Mouse (Mus musculus): ENCODE measurements around the gene Bcl2l1.

Gene Bcl2l1

DNA sequence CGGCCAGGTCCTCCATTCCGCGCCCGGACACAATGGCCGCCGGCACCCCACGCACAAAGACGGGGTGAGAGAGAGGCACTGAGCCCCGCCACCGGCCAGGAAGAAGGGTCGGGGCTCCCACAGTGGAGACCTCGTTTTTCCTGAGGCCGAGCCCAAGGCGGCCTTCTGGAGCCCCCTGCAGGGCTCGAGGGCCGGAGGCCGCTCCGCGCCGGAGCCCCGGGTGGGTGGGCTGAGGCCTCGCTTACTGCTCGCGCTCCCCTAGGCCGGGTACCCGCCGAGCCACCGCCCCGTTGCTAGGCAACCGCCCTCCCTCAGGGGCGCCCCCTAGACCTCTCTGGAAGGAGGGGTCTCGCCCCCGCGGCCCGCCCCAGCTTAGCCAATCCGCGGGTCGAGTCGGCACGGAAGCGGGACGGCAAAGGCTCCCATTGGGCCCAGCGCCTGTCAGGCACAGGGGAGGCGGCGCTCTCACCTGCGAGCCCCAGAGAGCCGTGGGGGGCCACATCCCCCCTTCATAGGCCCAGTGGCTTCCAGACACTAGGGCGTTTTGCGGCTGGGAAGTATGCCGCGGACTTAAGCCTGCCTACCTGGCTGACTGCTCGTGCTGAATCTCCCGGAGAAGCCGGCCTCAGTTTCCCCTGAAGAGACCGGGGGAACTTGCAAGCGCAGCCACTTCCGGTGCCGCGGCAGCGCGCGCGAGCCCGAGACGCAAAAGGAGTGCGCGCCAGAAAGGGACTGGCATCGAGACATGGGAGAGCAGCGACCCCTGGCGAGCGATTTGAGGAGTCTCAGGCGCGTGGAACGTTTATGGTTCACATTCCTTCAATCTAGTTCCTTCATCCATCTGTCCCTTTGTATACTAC, at the start of gene Bcl2l1:
Gene Bcl2l1, minus strand, starts transcription at position 710 of the 860 bp plus-strand sequence.
- peak; percentile 97 for DNase-seq (ENCODE audit: low spot score)

DNA sequence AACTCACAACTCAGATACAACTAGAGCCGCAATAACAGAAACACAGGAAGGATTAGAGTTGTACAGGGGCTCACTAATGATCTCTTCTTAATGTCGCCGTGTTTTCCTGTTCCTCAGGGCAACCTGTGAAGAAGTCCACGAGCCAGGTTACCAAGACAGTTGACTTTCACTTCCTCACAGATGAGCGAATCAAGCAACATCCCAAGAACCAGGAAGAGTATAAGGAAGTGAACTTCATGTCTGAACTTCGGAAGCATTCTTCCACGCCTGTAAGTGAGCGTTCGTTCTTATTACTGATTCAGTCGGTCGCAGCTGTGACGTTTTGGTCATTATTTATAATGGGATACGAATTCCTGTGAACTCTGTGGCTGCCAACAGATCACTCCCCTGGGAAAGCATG, 49.4 kb upstream of the Bcl2l1 start:
- DNase-seq (ENCODE audit: low spot score) = no peak

GRCm38 (mm10) chr2:152878239-152878638, 46.7 kb upstream of the Bcl2l1 start:
- no peak for DNase-seq (ENCODE audit: low spot score)

DNA sequence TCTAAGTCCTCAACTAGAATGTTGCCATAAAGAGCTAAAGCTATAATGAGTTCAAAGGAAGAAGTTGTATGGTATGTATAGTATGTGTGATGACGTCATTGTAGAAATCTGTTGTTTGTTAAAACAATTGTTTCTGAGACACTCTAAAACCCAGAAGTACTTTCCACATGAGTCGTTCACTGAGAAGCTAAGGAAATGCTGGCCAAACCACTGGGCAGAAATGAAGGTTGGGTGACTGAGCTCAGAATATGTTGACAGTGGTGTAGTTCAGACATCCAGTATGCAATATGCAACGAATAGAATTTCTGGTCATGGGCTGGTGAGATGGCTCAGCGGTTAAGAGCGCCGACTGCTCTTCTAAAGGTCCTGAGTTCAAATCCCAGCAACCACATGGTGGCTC, 31.8 kb upstream of the Bcl2l1 start:
- no peak for DNase-seq (ENCODE audit: low spot score)

DNA sequence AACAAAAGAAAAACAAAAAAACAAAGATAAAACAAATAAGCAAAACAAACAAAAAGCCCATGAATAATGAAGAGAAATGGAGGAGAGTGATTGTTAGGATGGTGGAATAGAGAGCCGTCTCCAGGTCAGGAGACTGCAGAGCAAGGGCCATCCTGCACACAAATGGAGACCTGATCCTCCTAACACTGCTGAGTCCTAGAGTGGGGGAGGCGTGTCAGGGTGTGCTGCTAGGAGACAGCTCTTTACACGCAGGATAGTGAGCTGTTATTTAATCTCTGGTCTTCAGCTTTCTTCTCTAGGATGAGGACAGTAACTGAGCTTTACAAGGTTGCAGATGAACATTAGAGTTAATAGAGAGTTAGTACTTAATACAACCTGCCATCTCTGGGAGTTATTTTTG, 31.1 kb upstream of the Bcl2l1 start:
- DNase-seq (ENCODE audit: low spot score) = no peak

DNA sequence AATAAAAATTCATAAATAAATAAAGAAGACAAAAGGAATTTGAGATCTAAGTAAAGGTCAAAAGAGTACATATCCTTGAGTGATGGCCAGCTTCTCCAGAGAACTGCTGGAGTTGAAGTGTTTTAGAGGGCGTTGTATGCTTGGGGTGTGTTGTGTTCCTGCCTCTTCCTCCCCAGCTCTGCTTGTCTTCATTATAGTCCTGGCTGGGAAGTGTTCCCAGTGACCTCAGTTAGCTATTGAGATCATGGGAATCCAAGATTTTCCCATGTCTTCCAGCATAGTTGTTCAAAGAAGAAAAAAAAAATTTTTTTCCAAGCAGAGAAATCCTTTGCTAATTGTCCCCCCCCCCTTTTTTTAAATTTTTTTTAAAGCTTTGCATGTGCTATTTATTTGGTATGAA, 30.4 kb upstream of the Bcl2l1 start:
- DNase-seq (ENCODE audit: low spot score) = no peak

DNA sequence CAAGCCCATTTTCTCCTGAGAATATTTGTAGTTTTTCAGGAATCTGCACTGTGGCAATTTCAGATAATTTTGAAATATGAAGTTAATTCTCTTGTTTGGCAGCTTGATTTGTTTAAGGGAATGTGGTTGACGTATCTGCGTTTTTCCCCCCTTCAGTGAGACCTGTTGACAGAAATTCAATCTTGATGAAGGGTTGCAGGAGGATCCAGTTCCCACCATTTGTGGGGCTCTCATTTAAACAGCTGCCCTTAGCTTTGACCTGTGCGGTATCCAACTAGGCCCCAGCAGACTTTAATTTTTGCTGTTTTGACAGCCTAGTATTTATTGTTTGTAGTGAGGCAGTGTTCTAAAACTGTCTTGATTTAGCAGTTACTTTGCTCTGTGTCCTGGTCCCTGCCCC, 28.0 kb upstream of the Bcl2l1 start:
- DNase-seq (ENCODE audit: low spot score) = no peak

- no peak for DNase-seq (ENCODE audit: low spot score)
These were observed 16.9 kb upstream of the Bcl2l1 start for GRCm38 (mm10) chr2:152848466-152848865.

GRCm38 (mm10) chr2:152847815-152848302, 16.3 kb upstream of the Bcl2l1 start, which contains the start of gene Tpx2:
TSS of gene Tpx2 (plus strand) at chr2:152847964.
- DNase-seq (ENCODE audit: low spot score) = peak; percentile 94

GRCm38 (mm10) chr2:152847057-152847814, 15.7 kb upstream of the Bcl2l1 start:
- no peak for DNase-seq (ENCODE audit: low spot score)

GRCm38 (mm10) chr2:152842741-152843140, 11.2 kb upstream of the Bcl2l1 start:
- DNase-seq (ENCODE audit: low spot score) = no peak

GRCm38 (mm10) chr2:152839256-152839655, 7.7 kb upstream of the Bcl2l1 start:
- DNase-seq (ENCODE audit: low spot score) = no peak

GRCm38 (mm10) chr2:152830021-152830921, 1.3 kb downstream of the Bcl2l1 start:
- DNase-seq (ENCODE audit: low spot score) = peak; percentile 90

GRCm38 (mm10) chr2:152829367-152829881, 2.1 kb downstream of the Bcl2l1 start:
- no peak for DNase-seq (ENCODE audit: low spot score)

DNA sequence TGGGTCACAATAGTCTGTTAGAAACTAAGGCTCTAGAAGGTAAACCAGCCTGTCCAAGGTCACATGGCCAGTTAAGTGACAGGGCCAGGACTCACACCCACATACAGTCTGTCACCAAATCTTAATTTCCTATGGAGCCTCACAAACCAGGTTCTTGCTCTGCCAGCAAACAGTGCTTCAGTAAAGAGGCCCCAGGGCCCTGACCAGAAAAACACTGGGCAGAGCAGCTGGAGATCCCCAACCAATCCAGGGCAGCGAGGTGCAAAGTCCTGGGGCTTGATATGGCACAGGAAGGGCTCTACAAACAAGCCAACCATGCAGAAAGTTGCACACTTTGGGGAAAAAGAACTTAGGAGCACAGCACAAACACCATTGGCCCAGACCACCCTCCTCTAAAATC, 3.0 kb downstream of the Bcl2l1 start:
- no peak for DNase-seq (ENCODE audit: low spot score)

DNA sequence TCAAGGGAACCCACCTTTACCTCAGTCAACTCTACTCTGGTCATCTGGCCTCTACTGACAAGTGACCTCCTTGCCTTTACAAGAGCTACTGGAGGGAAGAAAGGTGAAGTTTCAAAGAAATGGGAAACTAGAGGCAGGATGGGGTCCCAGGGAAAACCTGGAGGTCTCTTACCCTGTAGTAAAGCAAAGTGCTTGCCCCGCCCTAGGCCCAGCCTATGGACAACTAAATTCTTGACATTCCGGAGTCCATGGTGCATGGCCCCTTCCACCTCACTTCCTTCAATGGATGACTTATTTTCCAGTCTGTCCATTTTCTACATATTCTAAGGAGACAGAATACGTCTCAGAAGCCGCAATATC, 3.5 kb downstream of the Bcl2l1 start:
- DNase-seq (ENCODE audit: low spot score) = no peak

- DNase-seq (ENCODE audit: low spot score) = no peak
These were observed 4.1 kb downstream of the Bcl2l1 start for GRCm38 (mm10) chr2:152827321-152828010.

- DNase-seq (ENCODE audit: low spot score) = no peak
These were observed 5.0 kb downstream of the Bcl2l1 start for GRCm38 (mm10) chr2:152826481-152826880.

DNA sequence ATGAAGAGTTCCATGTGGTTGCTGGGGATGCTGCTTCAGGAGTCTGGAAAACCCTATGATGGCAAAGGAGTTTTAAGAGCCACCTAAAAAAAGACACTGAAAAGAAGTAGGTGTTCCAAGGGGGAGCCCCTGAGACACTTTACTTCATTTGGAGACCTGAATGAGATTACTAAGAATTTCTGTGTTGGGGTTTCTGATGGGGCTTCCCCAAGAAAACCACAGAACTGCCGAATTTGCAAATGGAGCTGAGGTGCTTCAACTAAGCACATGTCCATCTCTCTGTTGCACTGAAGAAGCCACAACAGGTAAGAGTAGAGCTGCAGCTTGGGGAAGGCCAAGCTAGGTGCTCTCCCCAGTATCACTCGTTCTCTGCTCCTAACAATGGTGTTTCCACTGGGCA, 5.8 kb downstream of the Bcl2l1 start:
- no peak for DNase-seq (ENCODE audit: low spot score)

DNA sequence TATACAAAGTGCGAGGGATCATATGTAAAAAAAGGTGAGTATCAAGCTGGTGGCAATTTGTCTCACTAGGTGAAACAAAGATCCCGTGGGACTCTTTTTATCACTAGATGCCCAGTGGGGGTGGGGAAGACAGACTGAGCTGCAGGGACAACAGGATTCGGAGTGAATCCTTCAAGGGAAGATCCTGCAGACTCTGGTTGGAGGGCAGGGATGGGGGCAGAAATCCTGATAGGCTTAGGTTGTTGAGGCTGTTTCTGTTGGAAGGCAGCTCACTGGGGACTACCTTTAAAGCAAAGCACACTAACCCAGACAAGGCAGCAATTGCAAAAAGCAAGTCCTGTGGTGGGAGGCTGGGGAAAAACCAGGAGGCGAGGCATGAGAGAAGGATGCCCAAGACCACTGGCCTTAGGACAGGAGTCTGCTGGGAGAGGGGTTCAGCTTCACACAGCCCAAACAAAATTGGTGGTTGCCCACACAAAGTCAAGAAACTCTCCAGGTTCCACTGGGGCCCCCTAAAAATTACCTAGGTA, 6.3 kb downstream of the Bcl2l1 start:
- no peak for DNase-seq (ENCODE audit: low spot score)

Data from ovary, postnatal 14 days (tissue).